In genomic region chr1:182909066-182909465, GRCm38 (mm10) we compare ENCODE assay signal across 10 mouse cellular contexts. TPM values are rescaled to one million over a fixed set of nuclear protein-coding genes. Genes with fewer than 3 reads are reported as not detected.
A peak's percentile ranks its signal among the peaks of the same experiment; 100 is the strongest.
DNase-seq lines count a peak whose midpoint lies in the region; ATAC-seq and TF ChIP-seq lines count a peak whose summit lies in the region.
"Had no signal": no experiment of that assay in that cellular context is flagged by ENCODE, and none has a peak within 500 bp of the region (broad histone marks: within the 10 kb centered on the region; RNA-seq: fewer than 3 reads in every experiment).

No protein-coding gene starts in this region.

- no peak overlapping the region for H3K4me3 ChIP-seq in heart, embryonic 13.5 days
- H3K4me3 ChIP-seq in heart, adult 2 months: no peak overlapping the region
- no peak overlapping the region for H3K4me3 ChIP-seq in neural tube, embryonic 15.5 days (replicated peaks)
- no peak overlapping the region for H3K4me3 ChIP-seq in intestine, embryonic 14.5 days (ENCODE audit: low read depth, low read length)
- H3K4me3 ChIP-seq: hindbrain, embryonic 15.5 days; liver, embryonic 15.5 days had no signal

- 0 out of 2 replicates have a peak, but pooled peaks cover 4% of the 10 kb centered on the region for H3K9me3 ChIP-seq in heart, embryonic 13.5 days
- no peaks in the 10 kb centered on the region for H3K9me3 ChIP-seq in neural tube, embryonic 15.5 days (replicated peaks)
- 0 out of 2 replicates have a peak, but pooled peaks cover 3% of the 10 kb centered on the region for H3K9me3 ChIP-seq in intestine, embryonic 14.5 days (ENCODE audit: control insufficient read depth, low read length)
- H3K9me3 ChIP-seq: hindbrain, embryonic 15.5 days; liver, embryonic 15.5 days had no signal

- H3K4me1 ChIP-seq in heart, embryonic 13.5 days: peaks cover 52% of the 10 kb centered on the region
- H3K4me1 ChIP-seq in heart, adult 2 months (ENCODE audit: control insufficient read depth, insufficient read depth, low read length): peaks cover 4% of the 10 kb centered on the region
- peaks cover 9% of the 10 kb centered on the region; the same call in 1 of the 2 replicates for H3K4me1 ChIP-seq in neural tube, embryonic 15.5 days
- H3K4me1 ChIP-seq in intestine, embryonic 14.5 days (replicated peaks; ENCODE audit: control insufficient read depth, insufficient read depth, low read length): peaks cover 18% of the 10 kb centered on the region; the same call in 1 of the 2 replicates

- 48% methylated on average over 3 of the region's 3 CpGs for WGBS in heart, embryonic 13.5 days
- WGBS in heart, adult 2 months: 72% methylated on average over 3 of the region's 3 CpGs
- 64% methylated on average over 3 of the region's 3 CpGs for WGBS in neural tube, embryonic 15.5 days
- WGBS in intestine, embryonic 14.5 days: 74% methylated on average over 3 of the region's 3 CpGs

- ATAC-seq in heart, embryonic 13.5 days (ENCODE audit: extremely low read depth, insufficient number of reproducible peaks, low FRiP score, low TSS enrichment): no peak
- no peak for ATAC-seq in neural tube, embryonic 15.5 days (ENCODE audit: low FRiP score)
- 0 out of 2 replicates have a peak, but pooled peaks have one; percentile 5 for ATAC-seq in intestine, embryonic 14.5 days (replicated peaks; ENCODE audit: low FRiP score, low TSS enrichment, low read depth)

- H3K79me2 ChIP-seq in heart, adult 2 months (replicated peaks; ENCODE audit: control insufficient read depth, insufficient read depth, low read length): no peaks in the 10 kb centered on the region

- H3K9ac ChIP-seq in heart, embryonic 13.5 days: peak overlapping the region; percentile 58
- no peak overlapping the region for H3K9ac ChIP-seq in heart, adult 2 months (ENCODE audit: low read depth, low read length)
- no peak overlapping the region for H3K9ac ChIP-seq in neural tube, embryonic 15.5 days (replicated peaks)
- no peak overlapping the region for H3K9ac ChIP-seq in intestine, embryonic 14.5 days (ENCODE audit: low read length)
- H3K9ac ChIP-seq: hindbrain, embryonic 15.5 days; liver, embryonic 15.5 days had no signal

- H3K27me3 ChIP-seq in heart, embryonic 13.5 days (replicated peaks): no peaks in the 10 kb centered on the region
- H3K27me3 ChIP-seq in heart, adult 2 months (ENCODE audit: control insufficient read depth, insufficient read depth, low read length): no peaks in the 10 kb centered on the region
- no peaks in the 10 kb centered on the region for H3K27me3 ChIP-seq in neural tube, embryonic 15.5 days (replicated peaks)
- H3K27me3 ChIP-seq in intestine, embryonic 14.5 days (replicated peaks; ENCODE audit: control insufficient read depth, insufficient read depth, low read length): no peaks in the 10 kb centered on the region
- H3K27me3 ChIP-seq: hindbrain, embryonic 15.5 days; liver, embryonic 15.5 days had no signal

- no peaks in the 10 kb centered on the region for H3K36me3 ChIP-seq in heart, embryonic 13.5 days
- H3K36me3 ChIP-seq in heart, adult 2 months (ENCODE audit: control insufficient read depth, insufficient read depth, low read length): no peaks in the 10 kb centered on the region
- H3K36me3 ChIP-seq in neural tube, embryonic 15.5 days: no peaks in the 10 kb centered on the region
- H3K36me3 ChIP-seq in intestine, embryonic 14.5 days (ENCODE audit: control insufficient read depth, insufficient read depth, low read length): no peaks in the 10 kb centered on the region
- H3K36me3 ChIP-seq: hindbrain, embryonic 15.5 days; liver, embryonic 15.5 days had no signal

- no peak for TF ChIP-seq POLR2A in heart, adult 2 months (IDR thresholded peaks at IDR 0.05; ENCODE audit: insufficient read depth, low read depth, low read length)

- H3K27ac ChIP-seq in heart, embryonic 13.5 days (replicated peaks): peak overlapping the region; percentile 89
- H3K27ac ChIP-seq in heart, adult 2 months: no peak overlapping the region; the same call in 1 of the 2 replicates
- no peak overlapping the region for H3K27ac ChIP-seq in neural tube, embryonic 15.5 days (replicated peaks)
- H3K27ac ChIP-seq in intestine, embryonic 14.5 days (ENCODE audit: low read depth): peak overlapping the region; percentile 57; the same call in 1 of the 2 replicates
- H3K27ac ChIP-seq: hindbrain, embryonic 15.5 days; liver, embryonic 15.5 days had no signal

- no peak for TF ChIP-seq CTCF in heart, adult 2 months (IDR thresholded peaks at IDR 0.05)

- intact Hi-C loops in heart, adult 2 months (cut with DNase I): no loop called here

- no peak for TF ChIP-seq EP300 in heart, adult 2 months (IDR thresholded peaks at IDR 0.05; ENCODE audit: insufficient read depth, low read depth, low read length)

- DNase-seq in heart, adult 2 months: no peak
- peak; percentile 30 for DNase-seq in neural tube, embryonic 10.5 days (ENCODE audit: extremely low spot score, low spot score)
- DNase-seq in intestine, embryonic 14.5 days (ENCODE audit: low spot score): no peak
- no peak for DNase-seq in cerebellum, adult 9-10 months
- no peak for DNase-seq in urinary bladder, postnatal 25 days (ENCODE audit: low spot score)

- no peak overlapping the region; the same call in 1 of the 2 replicates for H3K4me2 ChIP-seq in heart, embryonic 13.5 days
- H3K4me2 ChIP-seq in neural tube, embryonic 15.5 days: no peak overlapping the region
- no peak overlapping the region; the same call in 1 of the 2 replicates for H3K4me2 ChIP-seq in intestine, embryonic 14.5 days (ENCODE audit: low read length)
- H3K4me2 ChIP-seq: liver, embryonic 15.5 days had no signal

RNA-seq across cellular contexts. Expression of gene Tlr5, which starts 45.5 kb away (rescaled TPM):
- polyA plus RNA-seq in heart, embryonic 13.5 days (2015; fragmentation: Nextera tagmentation; extraction: Ambion mirVana): 3.1 and 3.6 TPM in 2 replicates
- total RNA-seq in heart, adult 2 months (2021): 1 to 10 TPM; 1.1 to 1.7 TPM
- 1.2 and 1.5 TPM in 2 replicates for polyA plus RNA-seq in heart, adult 2 months (2012; rRNA removed)
- 0.36 and 0.61 TPM in 2 replicates for polyA plus RNA-seq in neural tube, embryonic 15.5 days (2015; fragmentation: Nextera tagmentation; extraction: Ambion mirVana)
- 5.7 and 6.8 TPM in 2 replicates for polyA plus RNA-seq in intestine, embryonic 14.5 days (2014; fragmentation: Nextera tagmentation; extraction: Ambion mirVana)
- total RNA-seq: megakaryocyte-erythroid progenitor cell, adult 5-6 weeks had no signal

Comparison
In these comparisons a context has a peak if more than half of its experiments do, and no peak if none do; other contexts are left out.
1. H3K27ac ChIP-seq: peak in heart, embryonic 13.5 days (single experiment) and intestine, embryonic 14.5 days (single experiment); none in heart, adult 2 months (single experiment) and neural tube, embryonic 15.5 days (single experiment).